Mouse (Mus musculus) ovary, postnatal 14 days (tissue): ENCODE results near the gene Helq.

Source experiments
- DNase-seq: peaks from one replicate; pipeline ENCODE4 v3.0.0; 2022; ENCODE audit warnings: low spot score

Helq gene

DNA sequence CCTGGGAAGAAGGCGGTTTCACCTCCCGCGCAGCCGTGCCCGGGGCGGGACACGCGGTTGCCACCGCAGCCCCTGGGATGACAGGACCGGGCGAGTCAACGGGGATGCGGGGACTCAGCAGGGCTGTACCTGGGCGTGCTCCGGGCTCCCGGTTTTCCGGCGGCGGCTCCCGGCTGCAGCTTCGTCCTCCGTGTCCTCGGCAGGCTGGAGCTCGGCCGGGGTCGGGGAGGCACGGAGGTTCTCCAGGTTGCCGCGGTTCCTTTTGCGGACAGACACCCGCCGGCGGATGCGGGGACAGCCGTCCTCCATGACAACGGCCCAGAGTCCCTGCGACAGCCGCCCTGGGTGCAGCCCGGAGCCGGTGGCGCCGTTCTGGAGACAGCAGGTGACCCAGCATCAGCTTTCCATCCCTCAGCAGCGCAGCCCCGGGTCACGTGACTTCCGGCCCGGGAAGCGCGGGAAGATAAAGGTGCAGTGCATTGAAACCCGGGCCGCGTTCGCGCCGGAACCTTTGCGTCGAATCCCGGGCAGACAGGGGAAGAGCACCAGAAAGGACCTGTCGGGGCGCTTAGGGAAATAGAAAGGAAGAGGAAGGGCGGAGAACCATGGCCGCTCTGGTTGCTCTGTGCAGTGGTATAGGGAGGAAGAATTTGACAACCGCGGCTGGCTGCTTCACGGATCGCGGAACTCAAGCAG lies at the start of gene Helq, which contains the start of gene Mrps18c:
Gene Helq (minus strand): TSS at position 434 of the 696 bp plus-strand sequence.
Gene Mrps18c (plus strand): TSS at position 463 of the 696 bp plus-strand sequence.
- DNase-seq = peak; percentile 83

DNA sequence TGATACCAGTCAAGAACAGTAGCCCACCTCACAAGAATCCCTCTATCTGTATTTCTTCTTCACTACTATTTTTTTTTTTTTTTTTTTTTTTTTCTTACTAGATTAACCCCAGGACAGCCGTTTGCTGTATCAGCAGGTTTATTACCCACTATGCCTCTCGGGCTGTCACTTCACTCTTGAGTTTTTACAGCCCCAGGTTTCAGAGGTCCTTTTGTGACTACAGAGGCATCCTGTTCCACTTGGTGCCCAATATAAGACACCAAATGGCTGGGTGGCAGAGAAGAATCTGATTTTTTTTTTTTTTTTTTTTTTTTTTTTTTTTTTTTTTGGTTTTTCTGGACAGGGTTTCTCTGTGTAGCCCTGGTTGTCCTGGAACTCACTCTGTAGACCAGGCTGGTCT lies 48.7 kb upstream of the Helq start:
- no peak for DNase-seq

DNA sequence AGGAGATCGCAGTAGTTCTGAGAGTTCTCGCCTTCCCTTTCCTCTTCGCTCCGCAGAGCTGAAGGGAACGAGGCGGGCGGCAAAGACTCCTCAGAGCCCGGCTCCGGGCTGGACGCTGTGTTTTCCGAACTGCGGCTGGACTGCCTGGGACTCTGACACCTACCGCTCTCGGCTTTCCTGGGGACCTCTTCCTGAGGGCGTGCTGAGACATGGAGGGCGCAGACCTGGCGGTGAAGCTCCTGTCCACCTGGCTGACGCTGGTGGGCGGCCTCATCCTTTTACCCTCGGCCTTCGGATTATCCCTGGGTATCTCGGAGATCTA lies 48.2 kb upstream of the Helq start:
- peak; percentile 17 for DNase-seq

DNA sequence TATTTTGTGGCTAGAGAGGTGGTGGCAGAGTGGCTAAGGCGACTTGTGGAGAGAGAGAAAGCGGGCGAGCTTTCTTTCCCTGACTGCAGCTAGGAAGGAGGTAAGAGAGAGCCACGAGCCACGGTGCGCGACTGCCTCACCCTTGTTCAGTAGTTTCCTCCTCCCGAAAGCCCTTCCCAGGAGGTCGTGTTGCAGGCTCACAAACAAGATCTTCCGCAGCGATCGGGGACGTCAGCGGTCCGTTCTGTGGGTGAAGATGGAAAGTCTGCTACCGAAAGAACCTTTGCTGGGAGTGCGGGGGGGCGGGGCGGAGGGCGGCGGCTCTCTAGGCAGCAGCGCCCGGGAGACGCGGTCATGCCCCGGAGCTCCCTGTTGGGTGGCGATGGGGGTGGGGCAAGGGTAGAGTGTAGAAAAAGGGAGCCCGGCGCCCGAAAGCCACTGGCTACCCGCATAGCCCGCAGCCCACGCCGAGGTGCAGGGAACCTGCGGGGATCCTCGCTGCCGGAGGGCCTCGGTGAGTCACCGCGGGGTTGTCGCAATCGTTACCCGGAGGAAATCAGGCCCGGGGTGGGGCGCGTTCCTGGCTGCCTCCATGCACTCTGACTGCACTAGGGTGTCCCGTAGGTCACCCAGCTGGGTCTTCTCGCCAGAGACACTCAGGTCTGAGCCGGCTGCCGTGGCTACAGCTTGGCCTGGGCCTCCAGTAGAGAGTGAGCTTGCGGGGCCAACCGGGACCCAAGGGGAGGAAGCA lies 47.6 kb upstream of the Helq start:
- peak; percentile 51 for DNase-seq

GRCm38 (mm10) chr5:100845485-100845847 lies 47.1 kb upstream of the Helq start, which contains the start of gene Gpat3:
Gene Gpat3 (plus strand): TSS chr5:100845713.
- DNase-seq = peak; percentile 14

DNA sequence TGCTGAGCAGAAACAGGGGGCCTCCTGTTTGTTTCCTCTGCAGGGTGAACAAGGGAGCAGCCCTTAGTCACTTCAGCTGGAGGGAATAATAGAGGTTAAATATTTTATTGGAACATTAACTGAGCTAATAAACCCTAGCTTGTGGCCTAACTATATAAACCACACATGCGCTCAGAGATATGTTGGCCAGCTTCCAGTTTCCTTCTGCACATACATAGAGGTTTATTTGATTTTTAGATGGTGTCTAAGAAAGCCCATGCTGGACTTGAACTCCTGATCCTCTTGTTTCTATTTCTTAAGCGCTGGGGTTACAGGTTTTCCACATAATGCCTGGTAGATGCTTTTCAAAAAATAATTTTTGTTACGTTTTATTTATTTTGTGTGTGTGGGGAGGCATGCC lies 46.1 kb upstream of the Helq start:
- no peak for DNase-seq

DNA sequence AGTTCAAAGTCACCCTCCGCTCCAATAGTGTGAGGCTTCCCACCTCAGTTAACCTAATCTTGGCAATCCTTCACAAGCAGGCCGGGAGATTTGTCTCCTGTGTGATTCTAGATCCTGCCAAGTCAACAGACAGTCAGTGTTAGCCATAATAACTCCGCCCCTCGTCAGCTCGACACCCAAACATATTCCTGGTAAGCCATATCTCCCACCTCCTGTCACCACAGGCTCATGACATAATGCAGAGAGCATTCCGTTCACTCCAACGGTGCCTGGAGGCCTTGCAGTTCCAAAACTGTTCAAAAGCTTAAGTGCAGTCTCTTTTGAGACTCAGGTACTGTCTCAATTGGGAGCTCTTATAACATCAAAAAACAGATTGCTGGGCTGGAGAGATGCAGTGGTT lies 39.5 kb upstream of the Helq start:
- DNase-seq = no peak

DNA sequence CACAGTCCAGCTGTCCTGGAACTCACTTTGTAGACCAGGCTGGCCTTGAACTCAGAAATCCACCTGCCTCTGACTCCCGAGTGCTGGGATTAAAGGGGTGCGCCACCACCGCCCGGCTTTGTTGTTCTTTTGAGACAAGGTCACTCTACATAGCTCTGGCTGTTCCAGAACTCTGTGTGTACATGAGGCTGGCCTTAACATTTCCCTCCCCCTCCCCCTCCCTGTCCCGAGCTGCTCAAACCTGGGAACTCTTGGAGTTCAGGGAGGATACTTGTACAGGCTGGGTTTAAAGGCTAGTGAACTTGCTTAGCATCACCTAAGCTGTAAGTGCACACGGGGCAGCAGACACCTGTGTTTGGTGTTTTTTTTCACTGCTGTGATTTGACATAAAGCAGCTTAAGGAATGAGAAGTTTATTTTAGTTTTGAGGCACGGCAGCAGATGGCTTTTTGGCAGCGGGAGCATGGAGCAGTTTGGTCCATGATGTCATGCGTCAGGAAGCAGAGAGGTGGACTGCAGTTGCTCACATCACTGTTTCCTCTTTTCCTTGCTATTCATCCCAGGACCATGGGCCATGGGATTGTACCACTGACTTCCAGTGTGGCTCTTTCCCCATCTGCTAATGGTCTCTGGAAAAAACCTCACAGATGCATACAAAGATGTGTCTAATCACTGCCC lies 37.6 kb upstream of the Helq start:
- no peak for DNase-seq

DNA sequence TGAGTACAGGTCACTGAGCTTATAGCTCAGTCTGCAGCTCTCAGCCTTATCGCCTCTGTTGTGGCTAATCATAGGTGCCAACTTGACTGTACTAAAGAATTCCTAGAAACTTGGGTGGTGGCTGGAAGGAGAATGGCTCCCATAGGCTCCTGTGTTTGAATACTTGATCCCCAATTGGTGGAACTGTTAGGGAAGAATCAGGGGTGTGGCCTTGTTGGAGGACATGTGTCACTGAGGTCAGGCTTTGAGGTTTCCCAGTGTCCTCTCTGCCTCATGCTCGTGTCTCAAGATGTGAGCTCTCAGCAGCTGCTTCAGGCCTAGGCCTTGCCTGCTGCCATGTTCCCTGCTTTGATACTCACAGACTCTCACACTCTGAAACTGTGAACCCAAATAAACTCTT lies 35.4 kb upstream of the Helq start:
- DNase-seq = no peak

- DNase-seq = no peak
Observed at GRCm38 (mm10) chr5:100832680-100833079, 34.3 kb upstream of the Helq start.

- no peak for DNase-seq
Observed at GRCm38 (mm10) chr5:100828701-100829100, 30.3 kb upstream of the Helq start.

- no peak for DNase-seq
Observed at GRCm38 (mm10) chr5:100826531-100826930, 28.1 kb upstream of the Helq start.

GRCm38 (mm10) chr5:100825975-100826374 lies 27.6 kb upstream of the Helq start:
- no peak for DNase-seq

GRCm38 (mm10) chr5:100822826-100823225 lies 24.4 kb upstream of the Helq start:
- DNase-seq = no peak

DNA sequence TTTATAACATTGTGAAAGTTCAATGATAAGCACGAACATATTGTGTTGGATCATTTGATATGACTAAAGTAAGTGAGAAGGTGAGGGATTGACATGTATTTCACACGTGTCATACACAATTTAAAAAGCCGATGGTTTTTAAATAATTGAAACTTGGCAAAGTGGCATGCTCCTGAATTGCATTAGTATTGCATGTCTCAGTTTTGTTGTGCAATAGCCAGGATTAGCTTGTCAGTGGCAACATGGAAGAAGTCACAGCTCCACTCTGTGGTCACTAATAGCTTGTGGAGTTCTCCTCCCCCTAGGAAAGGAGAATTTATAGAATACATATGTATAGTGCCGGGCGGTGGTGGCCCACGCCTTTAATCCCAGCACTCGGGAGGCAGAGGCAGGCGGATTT lies 23.0 kb upstream of the Helq start:
- DNase-seq = no peak

DNA sequence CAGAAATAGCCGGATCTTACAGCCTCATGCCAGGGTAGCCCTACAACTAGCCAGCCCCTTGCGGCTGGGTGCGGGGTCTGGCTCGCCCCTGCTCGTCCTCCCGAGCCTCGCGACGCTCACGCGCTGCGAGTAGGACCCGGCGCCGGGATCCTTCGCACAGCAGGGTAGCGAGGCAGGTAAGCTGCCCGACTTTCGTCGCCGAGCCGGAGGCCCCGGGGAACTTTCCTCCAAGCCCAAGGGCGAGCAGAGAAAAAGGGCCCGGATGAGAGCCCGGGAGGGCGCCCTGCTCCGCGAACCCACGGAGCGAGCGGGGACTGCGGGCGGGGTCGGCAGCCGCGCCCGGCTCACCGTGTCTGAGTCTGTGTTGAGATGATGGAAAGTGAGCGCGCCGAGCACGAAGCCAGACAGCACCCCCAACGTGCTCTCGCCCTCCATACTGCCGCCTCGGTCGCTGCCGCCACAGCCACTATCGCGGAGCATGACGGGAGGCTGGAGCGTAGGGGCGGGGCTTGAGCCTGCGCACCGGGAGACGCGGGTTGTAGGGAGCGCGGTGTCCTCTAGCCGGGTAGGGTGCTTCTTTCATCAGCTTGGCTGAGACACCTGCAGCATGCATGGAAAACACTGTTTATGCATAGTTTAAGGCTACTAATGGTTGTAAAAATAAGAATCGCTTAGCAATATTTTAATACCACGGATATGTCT lies 22.2 kb upstream of the Helq start, which contains the start of gene Abraxas1:
Gene Abraxas1 (minus strand): TSS at position 483 of the 702 bp plus-strand sequence.
- peak; percentile 75 for DNase-seq

- DNase-seq = no peak
Observed at GRCm38 (mm10) chr5:100819568-100820480, 21.4 kb upstream of the Helq start.

DNA sequence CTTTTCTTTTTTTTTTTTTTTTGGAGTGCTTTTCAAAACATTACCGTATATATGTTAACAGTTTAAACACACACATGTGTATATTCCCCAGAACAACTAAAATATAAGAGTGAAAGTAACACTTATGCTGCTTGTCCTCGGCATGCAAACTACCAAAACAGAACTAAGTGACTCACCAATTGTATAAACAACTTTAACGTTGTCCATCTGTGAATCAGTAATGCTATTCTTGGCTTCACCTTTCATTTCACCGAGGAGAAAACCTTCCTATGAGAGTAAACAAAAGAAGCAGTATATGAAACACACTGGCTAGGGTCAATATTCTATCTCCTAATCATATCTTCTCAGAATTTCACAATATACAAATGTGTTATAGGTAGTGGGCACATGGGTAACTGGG lies 19.9 kb upstream of the Helq start:
- DNase-seq = no peak

GRCm38 (mm10) chr5:100794084-100794483 lies 4.3 kb downstream of the Helq start:
- no peak for DNase-seq

GRCm38 (mm10) chr5:100792261-100792660 lies 6.1 kb downstream of the Helq start:
- DNase-seq = no peak

GRCm38 (mm10) chr5:100787527-100787926 lies 10.9 kb downstream of the Helq start:
- no peak for DNase-seq
